Mouse (Mus musculus): ENCODE measurements around the gene Oaz1. TPM values are rescaled to one million over a fixed set of nuclear protein-coding genes. Genes with fewer than 3 reads are reported as not detected.
"Not testable (repeated sequence)": the region's sequence is repeated elsewhere in the genome, so short reads cannot be mapped to it uniquely, and the experiment has no call there.

The Oaz1 gene
- polyA plus RNA-seq, 1 experiment from 2014 or later = 1,149 TPM

DNA sequence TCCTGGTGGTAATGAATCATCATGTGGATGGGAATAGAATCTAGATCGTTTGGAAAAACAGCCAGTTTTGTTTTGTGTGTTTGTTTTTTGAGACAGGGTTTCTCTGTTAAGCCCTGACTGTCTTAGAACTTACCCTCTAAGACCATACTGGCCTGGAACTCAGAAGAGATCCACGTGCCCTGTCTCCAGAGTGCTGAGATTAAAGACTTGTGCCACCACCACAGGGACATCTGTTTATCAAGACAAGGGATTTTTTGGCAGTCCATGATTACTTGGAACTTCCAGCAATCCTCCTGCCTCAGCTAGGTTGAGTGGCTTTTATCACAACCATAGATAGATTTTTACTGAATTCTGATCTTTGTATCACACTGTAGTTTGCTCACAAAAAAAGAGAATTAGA, 1.6 kb upstream of the Oaz1 start:
- no peak for ATAC-seq
- Histone ChIP-seq H3K4me3 (ENCODE audit: low read depth, low read length) (no peak overlapping the region), H3K27me3 (ENCODE audit: control insufficient read depth, insufficient read depth, low read depth, low read length) (no peaks in the 10 kb centered on the region), H3K36me3 (ENCODE audit: control insufficient read depth, insufficient read depth, low read length) (peaks cover 7% of the 10 kb centered on the region), H3K4me2 (ENCODE audit: low read length) (no peak overlapping the region), H3K9ac (ENCODE audit: low read depth, low read length) (no peak overlapping the region), H3K27ac (ENCODE audit: low read length) (no peak overlapping the region), H3K4me1 (ENCODE audit: control insufficient read depth, insufficient read depth, low read length) (peaks cover 20% of the 10 kb centered on the region), H3K9me3 (replicated peaks; ENCODE audit: control insufficient read depth, low read length, poor library complexity, severe bottlenecking) (no peaks in the 10 kb centered on the region)
- 79% methylated on average over 2 of the region's 2 CpGs for WGBS

GRCm38 (mm10) chr10:80827063-80827869, 810 bp downstream of the Oaz1 start:
- WGBS = 8% methylated on average over 28 of the region's 29 CpGs
- Histone ChIP-seq H3K36me3 (ENCODE audit: control insufficient read depth, insufficient read depth, low read length) (peaks cover 10% of the 10 kb centered on the region), H3K9ac (ENCODE audit: low read depth, low read length) (peak overlapping the region; percentile 92), H3K4me3 (ENCODE audit: low read depth, low read length) (peak overlapping the region; percentile 85), H3K27me3 (ENCODE audit: control insufficient read depth, insufficient read depth, low read depth, low read length) (no peaks in the 10 kb centered on the region), H3K9me3 (replicated peaks; ENCODE audit: control insufficient read depth, low read length, poor library complexity, severe bottlenecking) (no peaks in the 10 kb centered on the region), H3K4me1 (ENCODE audit: control insufficient read depth, insufficient read depth, low read length) (peaks cover 20% of the 10 kb centered on the region), H3K27ac (ENCODE audit: low read length) (peak overlapping the region; percentile 94), H3K4me2 (ENCODE audit: low read length) (peak overlapping the region; percentile 91)
- ATAC-seq = no peak

- ATAC-seq = no peak
- H3K27ac ChIP-seq (ENCODE audit: low read length) = no peak overlapping the region
- WGBS = 89% methylated on average over 10 of the region's 10 CpGs
- no peaks in the 10 kb centered on the region for H3K9me3 ChIP-seq (replicated peaks; ENCODE audit: control insufficient read depth, low read length, poor library complexity, severe bottlenecking)
- peak overlapping the region; percentile 91 for H3K4me2 ChIP-seq (ENCODE audit: low read length)
- peak overlapping the region; percentile 92 for H3K9ac ChIP-seq (ENCODE audit: low read depth, low read length)
- no peaks in the 10 kb centered on the region for H3K27me3 ChIP-seq (ENCODE audit: control insufficient read depth, insufficient read depth, low read depth, low read length)
- H3K4me3 ChIP-seq (ENCODE audit: low read depth, low read length) = peak overlapping the region; percentile 85
- H3K4me1 ChIP-seq (ENCODE audit: control insufficient read depth, insufficient read depth, low read length) = peaks cover 20% of the 10 kb centered on the region
- peaks cover 10% of the 10 kb centered on the region for H3K36me3 ChIP-seq (ENCODE audit: control insufficient read depth, insufficient read depth, low read length)
These were observed 1.5 kb downstream of the Oaz1 start for GRCm38 (mm10) chr10:80827870-80828420.

DNA sequence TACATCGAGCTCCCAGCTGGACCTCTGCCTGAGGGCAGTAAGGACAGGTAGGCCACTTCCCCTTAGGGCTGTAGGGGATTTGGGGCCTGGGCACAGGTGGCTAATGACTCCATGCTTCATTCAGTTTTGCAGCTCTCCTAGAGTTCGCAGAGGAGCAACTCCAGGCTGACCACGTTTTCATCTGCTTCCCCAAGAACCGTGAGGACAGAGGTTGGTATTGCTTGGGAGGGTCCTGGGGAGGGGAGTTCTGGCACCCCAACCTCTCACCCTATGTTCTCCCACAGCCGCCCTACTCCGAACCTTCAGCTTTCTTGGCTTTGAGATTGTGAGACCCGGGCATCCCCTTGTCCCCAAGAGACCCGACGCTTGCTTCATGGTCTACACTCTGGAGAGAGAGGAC, 2.1 kb downstream of the Oaz1 start:
- not testable (repeated sequence) for H3K4me3 ChIP-seq (ENCODE audit: low read depth, low read length); H3K36me3 ChIP-seq (ENCODE audit: control insufficient read depth, insufficient read depth, low read length); H3K9ac ChIP-seq (ENCODE audit: low read depth, low read length); H3K27ac ChIP-seq (ENCODE audit: low read length); H3K9me3 ChIP-seq (replicated peaks; ENCODE audit: control insufficient read depth, low read length, poor library complexity, severe bottlenecking); H3K27me3 ChIP-seq (ENCODE audit: control insufficient read depth, insufficient read depth, low read depth, low read length); ATAC-seq
- peaks cover 20% of the 10 kb centered on the region for H3K4me1 ChIP-seq (ENCODE audit: control insufficient read depth, insufficient read depth, low read length)
- 89% methylated on average over 9 of the region's 9 CpGs for WGBS
- H3K4me2 ChIP-seq (ENCODE audit: low read length) = peak overlapping the region; percentile 91

- Histone ChIP-seq H3K27ac (ENCODE audit: low read length) (no peak overlapping the region), H3K36me3 (ENCODE audit: control insufficient read depth, insufficient read depth, low read length) (peaks cover 14% of the 10 kb centered on the region), H3K4me3 (ENCODE audit: low read depth, low read length) (no peak overlapping the region), H3K27me3 (ENCODE audit: control insufficient read depth, insufficient read depth, low read depth, low read length) (peaks cover 7% of the 10 kb centered on the region), H3K4me2 (ENCODE audit: low read length) (no peak overlapping the region), H3K4me1 (ENCODE audit: control insufficient read depth, insufficient read depth, low read length) (peaks cover 20% of the 10 kb centered on the region), H3K9ac (ENCODE audit: low read depth, low read length) (no peak overlapping the region), H3K9me3 (replicated peaks; ENCODE audit: control insufficient read depth, low read length, poor library complexity, severe bottlenecking) (no peaks in the 10 kb centered on the region)
- WGBS = 71% methylated on average over 1 of the region's 1 CpGs
- ATAC-seq = no peak
These were observed 3.2 kb downstream of the Oaz1 start for GRCm38 (mm10) chr10:80829359-80830278.

DNA sequence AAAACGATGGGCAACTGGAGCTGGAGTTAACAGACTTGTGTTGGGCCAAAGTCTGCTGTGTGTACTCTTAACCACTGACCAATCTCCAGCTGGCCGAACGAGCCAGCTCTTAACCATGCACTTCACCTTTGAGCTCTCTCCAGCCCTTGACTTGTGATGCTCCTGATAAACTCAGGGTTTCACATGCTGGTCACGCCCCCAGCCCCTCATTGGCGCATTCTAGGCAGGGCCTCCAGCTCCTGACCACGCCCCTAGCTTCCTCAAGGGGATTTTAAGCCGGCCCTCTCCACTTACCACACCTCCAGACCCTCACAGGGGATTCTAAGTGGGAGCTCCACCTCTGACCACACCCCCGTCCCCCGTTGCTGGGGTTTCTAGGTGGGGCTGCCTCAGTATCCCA, 4.7 kb downstream of the Oaz1 start:
- no peak overlapping the region for H3K9ac ChIP-seq (ENCODE audit: low read depth, low read length)
- no peak overlapping the region for H3K4me3 ChIP-seq (ENCODE audit: low read depth, low read length)
- H3K4me1 ChIP-seq (ENCODE audit: control insufficient read depth, insufficient read depth, low read length) = peaks cover 20% of the 10 kb centered on the region
- H3K4me2 ChIP-seq (ENCODE audit: low read length) = no peak overlapping the region
- H3K27ac ChIP-seq (ENCODE audit: low read length) = no peak overlapping the region
- ATAC-seq = no peak
- no peaks in the 10 kb centered on the region for H3K9me3 ChIP-seq (replicated peaks; ENCODE audit: control insufficient read depth, low read length, poor library complexity, severe bottlenecking)
- H3K27me3 ChIP-seq (ENCODE audit: control insufficient read depth, insufficient read depth, low read depth, low read length) = peaks cover 20% of the 10 kb centered on the region
- peaks cover 21% of the 10 kb centered on the region for H3K36me3 ChIP-seq (ENCODE audit: control insufficient read depth, insufficient read depth, low read length)
- 7% methylated on average over 9 of the region's 9 CpGs for WGBS

- peaks cover 21% of the 10 kb centered on the region for H3K36me3 ChIP-seq (ENCODE audit: control insufficient read depth, insufficient read depth, low read length)
- ATAC-seq = no peak
- H3K27me3 ChIP-seq (ENCODE audit: control insufficient read depth, insufficient read depth, low read depth, low read length) = peaks cover 22% of the 10 kb centered on the region
- no peak overlapping the region for H3K27ac ChIP-seq (ENCODE audit: low read length)
- no peaks in the 10 kb centered on the region for H3K9me3 ChIP-seq (replicated peaks; ENCODE audit: control insufficient read depth, low read length, poor library complexity, severe bottlenecking)
- H3K4me3 ChIP-seq (ENCODE audit: low read depth, low read length) = no peak overlapping the region
- H3K4me2 ChIP-seq (ENCODE audit: low read length) = no peak overlapping the region
- H3K9ac ChIP-seq (ENCODE audit: low read depth, low read length) = no peak overlapping the region
- 33% methylated on average over 7 of the region's 7 CpGs for WGBS
- peaks cover 15% of the 10 kb centered on the region for H3K4me1 ChIP-seq (ENCODE audit: control insufficient read depth, insufficient read depth, low read length)
These were observed 6.4 kb downstream of the Oaz1 start for GRCm38 (mm10) chr10:80832818-80833217.

- Histone ChIP-seq H3K9ac (ENCODE audit: low read depth, low read length) (no peak overlapping the region), H3K9me3 (replicated peaks; ENCODE audit: control insufficient read depth, low read length, poor library complexity, severe bottlenecking) (no peaks in the 10 kb centered on the region), H3K27me3 (ENCODE audit: control insufficient read depth, insufficient read depth, low read depth, low read length) (peaks cover 22% of the 10 kb centered on the region), H3K4me3 (ENCODE audit: low read depth, low read length) (no peak overlapping the region), H3K4me1 (ENCODE audit: control insufficient read depth, insufficient read depth, low read length) (no peaks in the 10 kb centered on the region), H3K36me3 (ENCODE audit: control insufficient read depth, insufficient read depth, low read length) (peaks cover 11% of the 10 kb centered on the region), H3K4me2 (ENCODE audit: low read length) (peak overlapping the region; percentile 18; the same call in 1 of the 2 replicates), H3K27ac (ENCODE audit: low read length) (no peak overlapping the region)
- 55% methylated on average over 30 of the region's 30 CpGs for WGBS
- no peak for ATAC-seq
These were observed 9.2 kb downstream of the Oaz1 start for GRCm38 (mm10) chr10:80835617-80836016.
